Mouse (Mus musculus) bone marrow, adult 2 months (tissue): ENCODE data around the gene Ccnd2. TPM values are rescaled to one million over a fixed set of nuclear protein-coding genes. Genes with fewer than 3 reads are reported as not detected.

Experiments
- H3K27ac ChIP-seq: fragments of 200-500 bp; 2 replicates; pipeline ENCODE4 v1.5.1; 2012; ENCODE audit warnings: low read depth, mild to moderate bottlenecking, control low read depth, inconsistent platforms, low read length; ENCODE audit not compliant: control insufficient read depth, poor library complexity, insufficient read depth
- H3K4me1 ChIP-seq: fragments of 200-500 bp; 2 replicates; pipeline ENCODE4 v1.6.1; 2011; ENCODE audit warnings: low read length; ENCODE audit not compliant: control insufficient read depth, insufficient read depth
- H3K4me3 ChIP-seq: fragments of 200-500 bp; replicated peaks from 2 replicates; pipeline ENCODE3; 2011; ENCODE audit warnings: mild to moderate bottlenecking, low read depth, low read length, control low read depth; ENCODE audit not compliant: control insufficient read depth
- CTCF ChIP-seq: fragments of 200-500 bp; IDR thresholded peaks from 2 replicates; pipeline ENCODE4 v1.5.1; 2011; ENCODE audit warnings: low read length, control low read depth; ENCODE audit not compliant: control insufficient read depth, insufficient read depth
- POLR2A ChIP-seq: fragments of 200-500 bp; IDR thresholded peaks from 2 replicates; pipeline ENCODE4 v1.6.1; 2011; ENCODE audit warnings: low read depth, mild to moderate bottlenecking, control low read depth, low read length, borderline replicate concordance; ENCODE audit not compliant: control insufficient read depth
- WGBS: fragments of 180-500 bp; shearing (Covaris S2); methylation state at CpG from one replicate; pipeline ENCODE4 v1.1.7; 2018; 5-methylcytosine and 5-hydroxymethylcytosine counted together
- polyA plus RNA-seq: library from polyadenylated mRNA; stranded (reverse); fragments of >200 nt; gene quantifications from 2 replicates; pipeline ENCODE4 v1.2.4, GENCODE M21; 2011; ENCODE audit warnings: low replicate concordance; ENCODE audit not compliant: missing spikeins, insufficient read depth, insufficient read length

The Ccnd2 gene
- 20.3 and 80.6 TPM in 2 replicates for polyA plus RNA-seq

GRCm38 (mm10) chr6:127152106-127152951, at the start of gene Ccnd2:
Gene Ccnd2, minus strand, starts transcription at chr6:127152193.
- no peaks in the 10 kb centered on the region; the same call in 1 of the 2 replicates for H3K4me1 ChIP-seq
- peak within 1 kb of the TSS; percentile 30 for H3K4me3 ChIP-seq
- TF ChIP-seq CTCF: no peak
- TF ChIP-seq POLR2A: no peak
- 1% methylated on average over 40 of the region's 40 CpGs for WGBS
- H3K27ac ChIP-seq: peak within 1 kb of the TSS; percentile 30; the same call in 1 of the 2 replicates

DNA sequence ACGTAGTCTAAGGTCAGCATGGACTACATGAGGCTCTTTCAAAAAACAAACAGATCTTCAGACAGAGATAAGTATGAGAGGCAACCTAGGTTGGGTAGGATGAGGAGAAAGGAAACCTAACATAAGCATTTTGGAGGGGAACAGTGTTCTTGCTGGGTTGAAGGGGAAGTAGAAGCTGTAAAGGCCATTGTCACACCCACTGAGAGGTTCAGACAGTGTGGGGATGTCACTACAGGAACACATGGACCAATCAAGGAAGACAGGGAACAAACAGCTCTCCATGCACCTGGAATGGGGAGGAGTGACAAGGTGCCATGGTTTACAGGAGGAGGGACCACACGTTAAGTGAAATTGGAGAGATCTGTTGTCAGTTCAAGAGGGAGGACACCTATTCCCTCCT, 45.0 kb upstream of the Ccnd2 start:
- Histone ChIP-seq H3K4me3 (no peak overlapping the region), H3K27ac (no peak overlapping the region), H3K4me1 (no peaks in the 10 kb centered on the region)
- no peak for TF ChIP-seq CTCF
- TF ChIP-seq POLR2A: no peak
- WGBS: 73% methylated on average over 2 of the region's 2 CpGs

DNA sequence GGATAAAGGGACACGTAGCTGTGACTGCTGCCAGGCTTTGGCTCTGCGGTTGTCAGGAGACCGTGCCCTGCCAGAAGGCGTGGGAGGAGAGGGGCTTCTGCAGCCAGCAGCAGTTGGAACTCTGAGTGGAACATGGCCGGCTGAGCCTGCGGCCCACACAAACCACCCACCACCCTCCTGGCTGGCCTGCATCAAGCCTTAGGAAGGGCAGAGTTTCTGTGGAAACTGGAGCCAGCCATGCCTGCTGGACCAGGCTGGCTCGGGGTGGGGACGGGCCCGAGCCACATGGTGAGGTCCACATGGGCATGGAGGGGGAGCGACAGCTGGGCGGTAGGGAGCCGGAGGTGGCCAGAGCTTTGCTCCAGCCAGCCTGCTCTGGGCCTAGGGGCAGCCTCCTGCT, 29.3 kb upstream of the Ccnd2 start:
- TF ChIP-seq CTCF (no peak), POLR2A (no peak)
- no peak overlapping the region for H3K4me3 ChIP-seq
- H3K27ac ChIP-seq: no peak overlapping the region
- H3K4me1 ChIP-seq: no peaks in the 10 kb centered on the region; the same call in 1 of the 2 replicates
- WGBS: 88% methylated on average over 12 of the region's 12 CpGs

GRCm38 (mm10) chr6:127179056-127179759, 27.2 kb upstream of the Ccnd2 start:
- no peak overlapping the region for H3K27ac ChIP-seq
- H3K4me1 ChIP-seq: no peaks in the 10 kb centered on the region; the same call in 1 of the 2 replicates
- 78% methylated on average over 12 of the region's 12 CpGs for WGBS
- no peak for TF ChIP-seq CTCF
- TF ChIP-seq POLR2A: no peak
- H3K4me3 ChIP-seq: no peak overlapping the region

DNA sequence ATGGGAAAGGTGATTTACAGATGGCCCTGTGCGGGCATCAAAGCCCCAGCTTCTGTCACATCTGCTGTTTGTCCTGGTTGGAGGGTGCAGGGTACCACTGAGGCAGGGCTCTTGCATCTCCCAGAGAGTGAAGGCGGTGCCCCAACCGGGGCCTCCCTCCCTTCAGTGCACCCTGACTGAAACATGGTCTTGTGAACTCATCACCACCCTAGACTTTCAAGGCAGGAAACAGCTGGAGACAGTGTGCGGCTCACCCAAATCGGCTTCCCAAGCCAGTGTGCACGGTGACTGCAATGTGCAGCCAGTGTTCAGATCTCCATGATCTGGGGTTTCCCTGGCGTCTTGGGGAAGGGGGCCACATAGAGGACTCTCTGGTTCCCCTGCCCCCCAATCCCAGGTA, 26.0 kb upstream of the Ccnd2 start:
- H3K27ac ChIP-seq: no peak overlapping the region
- 22% methylated on average over 7 of the region's 7 CpGs for WGBS
- TF ChIP-seq CTCF (no peak), POLR2A (no peak)

DNA sequence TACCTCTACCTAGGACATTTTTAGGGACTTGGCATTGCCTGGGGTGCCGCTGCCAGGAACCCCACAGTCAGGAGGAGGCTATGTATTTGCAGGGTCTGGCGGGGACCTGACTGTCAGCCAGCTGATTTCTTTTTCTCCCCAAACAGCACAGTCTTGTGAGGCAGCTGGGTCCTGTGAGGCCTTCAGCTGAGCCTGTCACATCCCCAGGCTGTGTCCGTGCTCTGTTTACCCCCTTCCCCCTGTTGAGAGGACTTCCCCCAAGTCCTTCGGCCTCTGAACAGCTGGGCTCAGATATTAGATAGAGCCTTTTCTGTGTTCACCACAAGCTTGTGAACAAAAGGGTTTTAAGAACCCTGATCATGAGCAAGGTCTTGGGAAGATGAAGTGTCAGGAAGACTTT, 25.4 kb upstream of the Ccnd2 start:
- TF ChIP-seq CTCF: no peak
- TF ChIP-seq POLR2A: no peak
- no peak overlapping the region for H3K4me3 ChIP-seq
- H3K27ac ChIP-seq: no peak overlapping the region
- 60% methylated on average over 4 of the region's 4 CpGs for WGBS
- H3K4me1 ChIP-seq: no peaks in the 10 kb centered on the region; the same call in 1 of the 2 replicates

More for the DNA sequence above, 26.0 kb upstream of the Ccnd2 start:
- no peaks in the 10 kb centered on the region; the same call in 1 of the 2 replicates for H3K4me1 ChIP-seq
- no peak overlapping the region for H3K4me3 ChIP-seq

DNA sequence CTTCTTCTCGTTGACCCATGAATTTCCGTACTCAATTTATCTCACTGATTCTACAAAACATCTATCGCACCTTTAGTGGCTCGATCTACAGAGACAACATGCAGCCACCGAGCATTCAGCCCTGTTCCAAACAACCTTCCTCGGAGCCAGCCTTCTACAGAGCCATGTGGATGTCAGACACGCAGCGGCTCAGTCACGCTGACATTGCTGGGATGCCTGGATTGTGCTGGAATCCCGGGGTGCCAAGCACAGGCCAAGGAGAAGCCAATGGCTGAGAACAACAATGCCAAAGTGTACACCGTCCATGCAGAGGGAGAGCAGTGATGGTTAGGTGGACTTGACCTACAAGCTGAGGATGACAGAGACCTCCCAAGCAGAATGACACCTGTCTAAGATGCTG, 20.5 kb upstream of the Ccnd2 start:
- WGBS: 82% methylated on average over 11 of the region's 11 CpGs
- Histone ChIP-seq H3K27ac (no peak overlapping the region), H3K4me1 (no peaks in the 10 kb centered on the region), H3K4me3 (no peak overlapping the region)
- no peak for TF ChIP-seq POLR2A
- no peak for TF ChIP-seq CTCF

GRCm38 (mm10) chr6:127170734-127171133, 18.7 kb upstream of the Ccnd2 start:
- Histone ChIP-seq H3K4me3 (no peak overlapping the region), H3K27ac (no peak overlapping the region), H3K4me1 (no peaks in the 10 kb centered on the region; the same call in 1 of the 2 replicates)
- no peak for TF ChIP-seq POLR2A
- no peak for TF ChIP-seq CTCF
- 53% methylated on average over 8 of the region's 8 CpGs for WGBS

DNA sequence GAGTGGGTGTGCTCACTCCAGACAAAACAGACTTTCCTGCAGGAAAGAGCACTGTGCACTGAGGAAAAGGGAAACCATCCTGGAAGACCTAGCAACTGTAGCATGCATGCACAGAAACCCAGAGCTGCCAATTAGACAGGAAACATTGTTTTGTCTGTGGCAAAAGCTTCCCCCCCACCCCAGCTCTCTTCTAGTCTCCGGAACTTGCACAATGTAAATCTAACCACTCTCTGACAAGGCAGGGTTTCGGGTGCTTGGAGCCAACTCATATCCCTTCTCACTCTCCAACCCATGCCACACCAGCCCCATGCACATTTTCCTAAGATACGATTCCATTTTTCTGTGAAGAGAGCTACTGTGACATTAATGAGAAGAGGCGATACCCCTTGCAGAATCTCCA, 13.7 kb upstream of the Ccnd2 start:
- no peak for TF ChIP-seq POLR2A
- no peak for TF ChIP-seq CTCF
- WGBS: 7% methylated on average over 4 of the region's 4 CpGs
- Histone ChIP-seq H3K4me1 (peaks cover 1% of the 10 kb centered on the region; the same call in 1 of the 2 replicates), H3K4me3 (no peak overlapping the region), H3K27ac (no peak overlapping the region)
